Mouse (Mus musculus) liver, embryonic 13.5 days (tissue): ENCODE measurements at regions not wholly inside any gene's neighbourhood (a gene's known extent, or its start where the extent isn't known, plus 50 kb on each side); places are given as distances from the start of the nearest gene placed in this dataset.

Experiments
- ATAC-seq: fragments of 200-750 bp; cut with Nextera tagmentation; 2 replicates; pipeline ENCODE4 v1.8.0; 2017; ENCODE audit warnings: low read depth, mild to moderate bottlenecking, moderate number of reproducible peaks, moderate library complexity
- DNase-seq: peaks from one replicate; pipeline ENCODE4 v3.0.0; 2022
- H3K27ac ChIP-seq: fragments of 300-500 bp; sonication (generic); 2 replicates; pipeline ENCODE4 v1.5.1; 2015; ENCODE audit warnings: moderate library complexity, mild to moderate bottlenecking, inconsistent platforms
- H3K27me3 ChIP-seq: fragments of 300-500 bp; sonication (generic); 2 replicates; pipeline ENCODE4 v1.6.1; 2015; ENCODE audit warnings: mild to moderate bottlenecking, inconsistent platforms
- H3K36me3 ChIP-seq: fragments of 300-500 bp; sonication (generic); 2 replicates; pipeline ENCODE4 v1.6.1; 2015; ENCODE audit warnings: mild to moderate bottlenecking, inconsistent platforms
- H3K4me1 ChIP-seq: fragments of 300-500 bp; sonication (generic); replicated peaks from 2 replicates; pipeline ENCODE4 v1.6.1; 2015; ENCODE audit warnings: inconsistent platforms
- H3K4me2 ChIP-seq: fragments of 300-500 bp; sonication (generic); 2 replicates; pipeline ENCODE4 v1.6.1; 2015; ENCODE audit warnings: inconsistent platforms, mild to moderate bottlenecking, moderate library complexity
- H3K4me3 ChIP-seq: fragments of 300-500 bp; sonication (generic); replicated peaks from 2 replicates; pipeline ENCODE4 v1.5.1; 2015; ENCODE audit warnings: mild to moderate bottlenecking, inconsistent platforms
- H3K9ac ChIP-seq: fragments of 300-500 bp; sonication (generic); 2 replicates; pipeline ENCODE4 v1.6.1; 2015; ENCODE audit warnings: mild to moderate bottlenecking, inconsistent platforms
- H3K9me3 ChIP-seq: fragments of 300-500 bp; sonication (generic); replicated peaks from 2 replicates; pipeline ENCODE4 v1.6.1; 2016; ENCODE audit warnings: inconsistent platforms
- WGBS: fragments of 180-500 bp; shearing (Covaris S2); methylation state at CpG from one replicate; pipeline ENCODE4 v1.1.7; 2015; ENCODE audit not compliant: insufficient replicate concordance; 5-methylcytosine and 5-hydroxymethylcytosine counted together

DNA sequence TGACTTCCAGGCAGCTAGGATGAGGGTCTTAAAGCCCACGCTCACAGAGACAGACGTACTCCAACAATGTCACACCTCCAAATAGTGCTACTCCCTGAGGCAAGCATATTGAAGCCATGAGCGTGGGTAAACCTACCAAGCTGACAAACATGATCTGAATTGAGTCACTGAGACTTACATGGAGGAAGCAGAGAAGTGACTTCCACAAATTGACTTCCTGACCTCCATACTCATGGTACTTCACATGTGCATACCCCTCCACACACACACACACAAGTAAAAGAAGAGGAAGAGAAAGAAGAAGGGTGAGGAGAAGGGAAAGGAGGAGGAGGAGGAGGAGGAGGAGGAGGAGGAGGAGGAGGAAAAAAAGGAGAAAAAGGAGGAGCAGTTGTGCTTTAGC lies 577.8 kb upstream of the Nrp1 start:
- no peaks in the 10 kb centered on the region for H3K36me3 ChIP-seq
- H3K9me3 ChIP-seq: no peaks in the 10 kb centered on the region
- H3K4me2 ChIP-seq: no peak overlapping the region
- no peak overlapping the region for H3K9ac ChIP-seq
- H3K4me1 ChIP-seq: no peaks in the 10 kb centered on the region
- H3K27me3 ChIP-seq: no peaks in the 10 kb centered on the region
- H3K4me3 ChIP-seq: no peak overlapping the region
- no peak overlapping the region for H3K27ac ChIP-seq
- WGBS: 58% methylated on average over 3 of the region's 3 CpGs
- ATAC-seq: no peak
- DNase-seq: no peak

GRCm38 (mm10) chr8:127781011-127781410 lies 577.4 kb upstream of the Nrp1 start:
- Histone ChIP-seq H3K4me3 (no peak overlapping the region), H3K27ac (no peak overlapping the region), H3K27me3 (no peaks in the 10 kb centered on the region), H3K36me3 (no peaks in the 10 kb centered on the region), H3K4me2 (no peak overlapping the region), H3K9ac (no peak overlapping the region), H3K9me3 (no peaks in the 10 kb centered on the region), H3K4me1 (no peaks in the 10 kb centered on the region)
- WGBS: 11% methylated on average over 1 of the region's 1 CpGs
- DNase-seq (no peak), ATAC-seq (no peak)

DNA sequence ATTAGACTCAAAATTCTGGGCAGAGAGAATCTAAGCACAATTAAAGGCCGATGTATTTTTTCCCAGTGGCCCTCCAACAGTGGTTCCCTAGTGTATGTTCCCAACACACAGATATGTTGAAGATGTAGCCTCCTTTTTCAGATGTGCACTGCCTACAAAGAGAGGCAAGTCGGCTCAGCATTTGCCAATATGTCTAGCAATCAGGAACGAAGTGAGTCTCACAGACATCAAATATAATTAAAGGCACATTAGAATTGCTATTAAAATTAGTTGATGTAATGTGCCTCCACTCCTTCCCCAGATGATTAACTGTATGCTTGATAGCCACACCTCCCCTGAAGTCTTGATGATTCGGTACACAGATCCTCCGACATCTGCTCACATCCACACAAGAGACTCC lies 565.8 kb upstream of the Nrp1 start:
- WGBS: 84% methylated on average over 5 of the region's 5 CpGs

GRCm38 (mm10) chr8:127799849-127800471 lies 558.4 kb upstream of the Nrp1 start:
- 26% methylated on average over 6 of the region's 6 CpGs for WGBS
- no peak for ATAC-seq

More for the DNA sequence above, 565.8 kb upstream of the Nrp1 start:
- DNase-seq (no peak), ATAC-seq (no peak)
- no peaks in the 10 kb centered on the region for H3K36me3 ChIP-seq
- H3K27ac ChIP-seq: no peak overlapping the region
- H3K27me3 ChIP-seq: no peaks in the 10 kb centered on the region
- H3K4me3 ChIP-seq: no peak overlapping the region
- H3K9me3 ChIP-seq: no peaks in the 10 kb centered on the region
- no peak overlapping the region for H3K4me2 ChIP-seq
- no peak overlapping the region for H3K9ac ChIP-seq
- H3K4me1 ChIP-seq: no peaks in the 10 kb centered on the region

DNA sequence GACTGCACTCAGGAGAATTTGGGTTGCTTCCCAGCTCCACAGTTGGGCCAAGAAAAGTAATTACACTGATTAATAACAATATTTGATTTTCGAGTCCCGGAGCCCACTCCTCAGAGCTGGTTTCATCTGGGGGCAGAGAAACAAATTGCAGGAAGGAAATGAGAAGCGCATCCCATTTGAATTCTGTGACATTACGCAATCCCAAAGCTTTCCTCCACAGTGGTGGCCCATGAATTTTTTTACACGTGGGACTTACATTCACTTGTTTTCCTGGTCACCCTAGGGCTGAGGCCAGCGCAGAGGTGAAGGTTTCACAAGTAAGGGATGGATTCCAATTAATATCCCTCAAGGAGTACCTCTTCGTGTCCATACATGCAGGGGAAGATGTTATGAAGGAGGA lies 556.3 kb upstream of the Nrp1 start:
- Histone ChIP-seq H3K4me2 (no peak overlapping the region), H3K4me1 (no peaks in the 10 kb centered on the region), H3K36me3 (no peaks in the 10 kb centered on the region), H3K27ac (no peak overlapping the region), H3K4me3 (no peak overlapping the region), H3K9ac (no peak overlapping the region), H3K9me3 (no peaks in the 10 kb centered on the region), H3K27me3 (no peaks in the 10 kb centered on the region)
- DNase-seq (no peak), ATAC-seq (no peak)
- 45% methylated on average over 7 of the region's 7 CpGs for WGBS

More at GRCm38 (mm10) chr8:127799849-127800471, 558.4 kb upstream of the Nrp1 start:
- no peak overlapping the region for H3K4me3 ChIP-seq
- H3K27me3 ChIP-seq: no peaks in the 10 kb centered on the region
- no peaks in the 10 kb centered on the region for H3K4me1 ChIP-seq
- no peak overlapping the region for H3K9ac ChIP-seq
- DNase-seq: no peak
- no peaks in the 10 kb centered on the region for H3K9me3 ChIP-seq
- H3K36me3 ChIP-seq: no peaks in the 10 kb centered on the region
- no peak overlapping the region for H3K4me2 ChIP-seq
- H3K27ac ChIP-seq: no peak overlapping the region

DNA sequence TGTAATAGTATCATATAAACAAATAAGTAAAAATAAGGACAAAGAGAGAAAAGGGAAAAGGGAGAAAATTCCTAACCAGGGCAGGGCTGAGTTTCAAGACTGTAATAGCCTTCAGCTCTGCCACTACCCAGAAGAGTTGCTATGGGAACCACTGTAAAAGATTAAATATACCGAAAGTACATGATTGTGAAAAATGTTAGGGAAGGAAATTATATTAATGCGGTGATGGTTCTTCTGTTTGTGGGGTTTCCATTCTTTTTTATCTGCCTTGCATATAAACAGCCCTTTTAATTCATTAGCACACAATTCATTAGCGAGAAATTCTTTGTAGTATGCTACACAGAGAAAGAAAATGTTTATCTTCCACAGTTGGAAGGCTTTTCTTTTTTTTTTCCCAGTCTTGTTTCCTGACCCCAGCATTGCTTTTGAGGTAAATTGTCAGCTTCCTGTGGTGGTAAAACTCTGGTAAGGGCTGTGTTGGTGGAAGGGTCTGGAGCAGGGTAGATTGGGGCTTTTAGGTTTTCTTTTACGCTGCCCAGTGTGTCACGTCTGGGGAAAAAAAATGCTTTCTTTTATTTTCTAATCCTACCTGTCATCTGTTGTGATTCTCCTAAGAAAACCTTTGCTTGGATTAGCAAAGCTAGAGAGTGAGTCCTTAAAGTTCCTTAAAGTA lies 555.6 kb upstream of the Nrp1 start:
- H3K4me1 ChIP-seq: no peaks in the 10 kb centered on the region
- no peak for DNase-seq
- no peaks in the 10 kb centered on the region for H3K36me3 ChIP-seq
- H3K27me3 ChIP-seq: no peaks in the 10 kb centered on the region
- no peaks in the 10 kb centered on the region for H3K9me3 ChIP-seq
- H3K27ac ChIP-seq: no peak overlapping the region
- no peak overlapping the region for H3K4me2 ChIP-seq
- ATAC-seq: no peak
- H3K9ac ChIP-seq: no peak overlapping the region
- H3K4me3 ChIP-seq: no peak overlapping the region
- WGBS: 15% methylated on average over 5 of the region's 5 CpGs

DNA sequence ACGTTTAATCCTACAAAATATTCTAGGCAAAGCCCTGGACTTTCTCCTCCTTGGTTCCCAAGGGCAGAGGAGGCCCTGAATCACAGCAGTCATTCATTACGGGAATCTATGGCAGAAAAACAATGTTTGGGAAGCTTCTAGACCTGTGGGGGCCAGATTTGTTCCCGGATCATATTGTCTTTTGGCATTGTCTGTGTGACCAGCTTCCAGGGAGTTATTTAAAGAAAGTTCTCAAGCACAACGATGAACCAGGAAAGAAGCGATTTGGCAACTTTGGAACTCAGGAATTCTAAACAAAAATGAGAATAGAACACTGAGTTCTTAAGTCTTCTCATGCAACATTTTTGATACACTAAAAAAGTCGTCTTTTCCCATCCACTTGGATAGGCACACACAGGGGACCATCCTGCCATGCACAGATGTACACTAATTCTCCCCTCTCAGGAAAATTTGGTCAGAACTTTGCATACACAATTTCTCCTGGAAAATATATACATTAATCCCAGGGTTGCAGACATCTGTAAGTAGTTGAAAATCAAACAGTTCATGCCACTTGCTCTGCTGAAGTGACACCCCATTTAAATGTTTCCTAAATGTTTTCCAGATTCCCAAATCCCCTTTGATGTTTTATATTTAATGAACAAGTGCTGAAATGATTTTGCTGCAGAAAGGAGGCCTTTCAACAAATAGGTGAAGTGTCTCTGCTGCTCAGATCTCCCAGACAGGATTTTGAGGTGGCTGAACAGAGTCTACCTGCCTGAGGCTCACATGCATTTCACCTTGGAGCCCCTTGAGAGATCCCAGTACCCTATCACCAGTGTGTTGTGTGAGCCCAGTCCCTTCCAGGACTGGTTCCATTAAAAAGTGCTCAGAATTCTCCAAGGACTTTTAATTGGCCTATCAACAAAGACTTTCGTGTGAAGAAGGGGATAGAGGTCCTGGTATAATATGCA lies 548.9 kb upstream of the Nrp1 start:
- Histone ChIP-seq H3K4me2 (no peak overlapping the region), H3K4me1 (no peaks in the 10 kb centered on the region), H3K27ac (no peak overlapping the region), H3K36me3 (no peaks in the 10 kb centered on the region), H3K9ac (no peak overlapping the region), H3K4me3 (no peak overlapping the region), H3K9me3 (no peaks in the 10 kb centered on the region), H3K27me3 (no peaks in the 10 kb centered on the region)
- DNase-seq (no peak), ATAC-seq (no peak)
- WGBS: 54% methylated on average over 7 of the region's 7 CpGs

DNA sequence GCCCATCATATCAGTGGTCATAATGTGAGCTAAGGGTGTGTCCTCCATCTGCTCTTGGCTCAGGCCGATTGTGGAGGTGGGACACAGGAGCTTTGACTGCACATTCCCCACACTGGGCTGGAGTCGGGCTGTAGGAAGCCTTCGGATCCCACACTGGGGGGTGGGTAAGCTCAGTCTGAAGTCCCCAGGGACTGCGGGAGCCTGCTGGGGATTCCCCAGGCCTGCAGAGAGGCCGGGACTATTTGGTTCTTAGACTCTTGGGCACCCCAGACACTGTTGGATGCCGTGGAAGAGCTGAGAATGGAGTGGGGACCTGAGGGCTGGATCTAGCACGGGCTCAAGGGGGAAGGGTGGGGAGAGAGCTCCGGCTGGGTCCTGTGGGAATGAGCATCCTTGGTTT lies 547.1 kb upstream of the Nrp1 start:
- WGBS: 69% methylated on average over 8 of the region's 8 CpGs
- Histone ChIP-seq H3K4me1 (no peaks in the 10 kb centered on the region), H3K27ac (no peak overlapping the region), H3K9ac (no peak overlapping the region), H3K9me3 (no peaks in the 10 kb centered on the region), H3K36me3 (no peaks in the 10 kb centered on the region), H3K4me2 (no peak overlapping the region), H3K4me3 (no peak overlapping the region), H3K27me3 (no peaks in the 10 kb centered on the region)
- no peak for ATAC-seq
- no peak for DNase-seq

DNA sequence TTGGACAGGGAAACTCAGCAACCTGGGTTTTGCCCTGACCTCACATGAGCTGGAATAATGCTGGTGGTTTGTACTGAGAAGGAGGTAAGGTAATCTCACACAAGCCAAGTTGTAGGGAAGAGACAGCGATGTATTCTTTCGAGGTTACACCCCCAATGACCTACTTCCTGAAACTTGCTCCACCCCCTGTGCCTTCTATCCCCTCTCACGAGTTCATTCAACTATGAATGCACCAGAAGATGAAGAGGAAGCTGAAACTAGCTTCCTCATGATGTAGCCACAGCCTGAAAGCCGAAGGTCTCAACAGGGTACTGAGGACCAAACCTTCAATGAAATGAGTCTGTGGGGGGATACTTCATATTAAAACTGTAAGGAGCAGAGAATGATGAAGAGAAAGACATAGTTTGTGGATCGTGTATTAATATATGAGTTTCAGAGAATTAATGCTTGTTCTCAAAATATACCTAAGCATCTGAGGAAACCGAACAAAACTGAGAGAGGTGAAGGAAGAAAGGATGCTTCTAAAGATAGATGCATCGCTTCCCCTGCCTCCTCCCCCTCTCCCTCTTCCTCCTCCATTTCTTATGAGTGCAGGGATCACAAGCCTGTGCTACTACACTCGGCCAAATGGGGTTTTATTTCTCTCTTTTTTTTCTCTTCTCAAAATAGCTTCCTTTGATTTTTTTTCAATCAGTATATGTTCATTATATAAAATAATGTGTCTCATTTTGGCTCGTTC lies 543.5 kb upstream of the Nrp1 start:
- 35% methylated on average over 9 of the region's 9 CpGs for whole genome bisulfite sequencing
- Histone ChIP-seq H3K4me1 (no peaks in the 10 kb centered on the region), H3K36me3 (no peaks in the 10 kb centered on the region), H3K4me3 (no peak overlapping the region), H3K9me3 (no peaks in the 10 kb centered on the region), H3K27ac (no peak overlapping the region), H3K9ac (no peak overlapping the region), H3K27me3 (no peaks in the 10 kb centered on the region), H3K4me2 (no peak overlapping the region)
- DNase-seq (no peak), ATAC-seq (no peak; the same call in 1 of the 2 replicates)

- Histone ChIP-seq H3K27me3 (no peaks in the 10 kb centered on the region), H3K27ac (no peak overlapping the region), H3K4me1 (no peaks in the 10 kb centered on the region), H3K36me3 (no peaks in the 10 kb centered on the region), H3K9ac (no peak overlapping the region), H3K4me2 (no peak overlapping the region), H3K4me3 (no peak overlapping the region), H3K9me3 (no peaks in the 10 kb centered on the region)
- 55% methylated on average over 1 of the region's 1 CpGs for WGBS
- ATAC-seq (no peak), DNase-seq (no peak)
Measured at GRCm38 (mm10) chr8:127820741-127821170, 537.6 kb upstream of the Nrp1 start.

- H3K9me3 ChIP-seq: no peaks in the 10 kb centered on the region
- WGBS: 56% methylated on average over 1 of the region's 1 CpGs
Measured at GRCm38 (mm10) chr8:127821646-127822045, 536.8 kb upstream of the Nrp1 start.

More at GRCm38 (mm10) chr8:127821646-127822045, 536.8 kb upstream of the Nrp1 start:
- H3K4me1 ChIP-seq: no peaks in the 10 kb centered on the region
- no peak overlapping the region for H3K27ac ChIP-seq
- ATAC-seq (no peak), DNase-seq (no peak)
- no peak overlapping the region for H3K9ac ChIP-seq
- H3K4me3 ChIP-seq: no peak overlapping the region
- H3K4me2 ChIP-seq: no peak overlapping the region
- H3K27me3 ChIP-seq: no peaks in the 10 kb centered on the region
- no peaks in the 10 kb centered on the region for H3K36me3 ChIP-seq
